Comparison of ENCODE assay signal across 8 mouse cellular contexts in the genomic region with DNA sequence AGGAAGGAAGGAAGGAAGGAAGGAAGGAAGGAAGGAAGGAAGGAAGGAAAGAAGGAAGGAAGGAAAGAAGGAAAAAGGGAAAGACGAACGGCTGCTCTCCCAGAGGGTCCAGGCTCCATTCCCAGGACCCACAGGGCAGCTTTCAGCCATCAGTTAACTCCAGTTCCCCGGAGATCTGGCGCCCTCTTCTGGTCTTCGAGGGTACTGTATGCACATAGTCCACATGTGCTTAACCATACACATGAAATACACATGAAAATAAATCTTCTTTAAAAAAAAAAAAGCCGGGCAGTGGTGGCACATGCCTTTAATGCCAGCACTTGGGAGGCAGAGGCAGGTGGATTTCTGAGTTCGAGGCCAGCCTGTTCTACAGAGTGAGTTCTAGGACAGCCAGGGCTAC. TPM values are rescaled to one million over a fixed set of nuclear protein-coding genes. Genes with fewer than 3 reads are reported as not detected.
DNase-seq lines count a peak whose midpoint lies in the region; TF ChIP-seq lines count a peak whose summit lies in the region.
"Not testable (repeated sequence)": the region's sequence is repeated elsewhere in the genome, so short reads cannot be mapped to it uniquely, and the experiment has no call there.

No protein-coding gene starts in this region.

- not testable (repeated sequence) for H3K27ac ChIP-seq in CH12.LX (ENCODE audit: insufficient read depth, low read depth); heart, adult 2 months

- H3K4me3 ChIP-seq in CH12.LX (replicated peaks in 1 of 3; ENCODE audit: low read depth in 2 of 3, low read length in 2 of 3, poor library complexity in 1 of 3); heart, adult 2 months: not testable (repeated sequence)

- not testable (repeated sequence) for H3K79me2 ChIP-seq in CH12.LX (replicated peaks; ENCODE audit: control insufficient read depth, extremely low read depth, insufficient read depth, poor library complexity, severe bottlenecking); heart, adult 2 months (replicated peaks; ENCODE audit: control insufficient read depth, insufficient read depth, low read length)

- not testable (repeated sequence) for H3K36me3 ChIP-seq in CH12.LX (replicated peaks in 1 of 2; ENCODE audit: control insufficient read depth in 1 of 2, insufficient read depth in 1 of 2, low read length in 1 of 2); heart, adult 2 months (ENCODE audit: control insufficient read depth, insufficient read depth, low read length)

- H3K9me3 ChIP-seq in CH12.LX (replicated peaks; ENCODE audit: low read length): not testable (repeated sequence)

- TF ChIP-seq RAD21 in CH12.LX (IDR thresholded peaks at IDR 0.05; ENCODE audit: low read depth, low read length): peak; percentile 77

- H3K9ac ChIP-seq in CH12.LX (ENCODE audit: insufficient read depth, low read depth); heart, adult 2 months (ENCODE audit: low read depth, low read length): not testable (repeated sequence)

- H3K4me1 ChIP-seq in CH12.LX (ENCODE audit: control insufficient read depth in 1 of 2, insufficient read depth in 2 of 2); heart, adult 2 months (ENCODE audit: control insufficient read depth, insufficient read depth, low read length): not testable (repeated sequence)

- peak; percentile 85 to 90 for TF ChIP-seq CTCF in CH12.LX (conservative IDR thresholded peaks at IDR 0.05 in 1 of 2, IDR thresholded peaks at IDR 0.05 in 1 of 2; ENCODE audit: low read depth in 2 of 2, low read length in 2 of 2)
- peak; percentile 73 for TF ChIP-seq CTCF in heart, adult 2 months (IDR thresholded peaks at IDR 0.05)

- WGBS in heart, adult 2 months: 11% methylated on average over 7 of the region's 7 CpGs

- dilution Hi-C loops in CH12.LX (cut with MboI; ENCODE audit: extremely low pct_ligation_motif_present, extremely low pct_unique_long_range_greater_than_20kb, low sequenced_read_pairs): not testable (repeated sequence)

- not testable (repeated sequence) for H3K27me3 ChIP-seq in CH12.LX (replicated peaks); heart, adult 2 months (ENCODE audit: control insufficient read depth, insufficient read depth, low read length)

- TF ChIP-seq POLR2A in CH12.LX (IDR thresholded peaks at IDR 0.05; ENCODE audit: low read depth, low read length); heart, adult 2 months (IDR thresholded peaks at IDR 0.05; ENCODE audit: insufficient read depth, low read depth, low read length): not testable (repeated sequence)

- TF ChIP-seq EP300 in CH12.LX (IDR thresholded peaks at IDR 0.05; ENCODE audit: low read length); heart, adult 2 months (IDR thresholded peaks at IDR 0.05; ENCODE audit: insufficient read depth, low read depth, low read length): not testable (repeated sequence)

- intact Hi-C loops in heart, adult 2 months (cut with DNase I): not testable (repeated sequence)

- peak; percentile 89 for DNase-seq in CH12.LX (ENCODE audit: extremely low read depth)
- peak; percentile 79 to 81 for DNase-seq in adrenal gland, postnatal 36 days
- DNase-seq in embryo, embryonic 10.5 days (ENCODE audit: low spot score): peak; percentile 90
- peak; percentile 45 to 66 for DNase-seq in heart, adult 2 months
- DNase-seq in kidney, postnatal 25 days: peak; percentile 81 to 88
- peak; percentile 87 for DNase-seq in lung, postnatal 14 days
- DNase-seq in retina, embryonic 14.5 days (ENCODE audit: low spot score): peak; percentile 88
- DNase-seq in thymus, postnatal 10 days (ENCODE audit: low spot score in 2 of 2): peak; percentile 65 to 82

- in situ Hi-C loops in CH12.LX (cut with MboI; ENCODE audit: low pct_ligation_motif_present, low pct_unique_long_range_greater_than_20kb, low sequenced_read_pairs): not testable (repeated sequence)

- H3K4me2 ChIP-seq in CH12.LX (ENCODE audit: insufficient read depth, low read depth, poor library complexity, severe bottlenecking): not testable (repeated sequence)

TF ChIP-seq in CH12.LX, 34 proteins besides CTCF, POLR2A, EP300 and RAD21:
- TF ChIP-seq ZNF384 (IDR thresholded peaks at IDR 0.05; ENCODE audit: low read depth, low read length): peak; percentile 76
- TF ChIP-seq IRF4 (IDR thresholded peaks at IDR 0.05; ENCODE audit: low read depth, low read length): peak; percentile 45; the same call in 1 of the 2 replicates
- TF ChIP-seq SMC3 (IDR thresholded peaks at IDR 0.05; ENCODE audit: low read depth, low read length): peak; percentile 81
- TF ChIP-seq ZC3H11A (IDR thresholded peaks at IDR 0.05; ENCODE audit: low read depth, low read length): 0 out of 2 replicates have a peak, but pooled peaks have one; percentile 6
- peak; percentile 96 for TF ChIP-seq MYC (IDR thresholded peaks at IDR 0.05; ENCODE audit: low read depth, low read length)
- TF ChIP-seq MAX (IDR thresholded peaks at IDR 0.05; ENCODE audit: low read length): peak; percentile 33; the same call in 1 of the 2 replicates
- TF ChIP-seq BHLHE40 (IDR thresholded peaks at IDR 0.05; ENCODE audit: low read depth, low read length): peak; percentile 39
TF ChIP-seq in CH12.LX: peak in this region for 7; not testable (repeated sequence) for 27.

RNA-seq across cellular contexts. Expression of a gene that starts 4.1 kb away (rescaled TPM):
- total RNA-seq in CH12.LX (2012; rRNA removed): 144 and 163 TPM in 2 replicates
- 115 and 138 TPM in 2 replicates for total RNA-seq in CH12.LX (2014; rRNA removed)
- polyA plus RNA-seq in CH12.LX (2012; ENCODE audit: insufficient read length, low read depth): 223 and 251 TPM in 2 replicates
- total RNA-seq in adrenal gland, postnatal 36 days (2021): 10 to 100 TPM; 77.2 to 78.2 TPM
- 10 to 100 TPM; 34.8 to 36.9 TPM for total RNA-seq in heart, adult 2 months (2021)
- polyA plus RNA-seq in heart, adult 2 months (2012; rRNA removed): 8.4 and 11.1 TPM in 2 replicates

RNA-seq across cellular contexts. Expression of a gene that starts 7.5 kb away (rescaled TPM):
- total RNA-seq in CH12.LX (2012; rRNA removed): 153 and 173 TPM in 2 replicates
- 244 and 246 TPM in 2 replicates for total RNA-seq in CH12.LX (2014; rRNA removed)
- 208 and 217 TPM in 2 replicates for polyA plus RNA-seq in CH12.LX (2012; ENCODE audit: insufficient read length, low read depth)
- 10 to 100 TPM; 21.1 to 35.0 TPM for total RNA-seq in adrenal gland, postnatal 36 days (2021)
- total RNA-seq in heart, adult 2 months (2021): 10 to 100 TPM; 11.6 to 12.5 TPM
- polyA plus RNA-seq in heart, adult 2 months (2012; rRNA removed): 11.1 and 16.2 TPM in 2 replicates

RNA-seq across cellular contexts. Expression of a gene that starts 44.9 kb away (rescaled TPM):
- total RNA-seq in CH12.LX (2012; rRNA removed): 113 and 169 TPM in 2 replicates
- 61.1 and 77.7 TPM in 2 replicates for total RNA-seq in CH12.LX (2014; rRNA removed)
- polyA plus RNA-seq in CH12.LX (2012; ENCODE audit: insufficient read length, low read depth): 145 and 182 TPM in 2 replicates
- 100 to 1,000 TPM; 526 to 605 TPM for total RNA-seq in adrenal gland, postnatal 36 days (2021)
- 100 to 1,000 TPM; 395 to 436 TPM for total RNA-seq in heart, adult 2 months (2021)
- polyA plus RNA-seq in heart, adult 2 months (2012; rRNA removed): 397 and 529 TPM in 2 replicates

Comparison
In these comparisons a context has a peak if more than half of its experiments do, and no peak if none do; other contexts are left out.
1. RNA of a gene that starts 7.5 kb away (total RNA-seq): 153 to 246 TPM in CH12.LX; 21.1 to 35.0 TPM in adrenal gland, postnatal 36 days and 11.6 to 12.5 TPM in heart, adult 2 months; every median in the first group is over 4 times any median in the second.
2. Peak in every context shown above with its lines, with median percentiles within 50 percentile points of each other: DNase-seq.